Mouse (Mus musculus) ES-E14 (cell line): ENCODE measurements around the gene Ifna11.

ENCODE experiments used
- CHD2 ChIP-seq: IDR thresholded peaks from 2 replicates; pipeline ENCODE4 v1.6.1; 2014; ENCODE audit warnings: mild to moderate bottlenecking, low read depth, low read length, inconsistent platforms
- MAFK ChIP-seq: IDR thresholded peaks from 2 replicates; pipeline ENCODE4 v1.6.1; 2014; ENCODE audit warnings: mild to moderate bottlenecking, low read depth, low read length, inconsistent platforms; ENCODE audit not compliant: insufficient read depth
- ZC3H11A ChIP-seq: IDR thresholded peaks from 2 replicates; pipeline ENCODE4 v1.6.1; 2012; ENCODE audit warnings: low read depth, mild to moderate bottlenecking, inconsistent platforms, low read length, borderline replicate concordance
- ZNF384 ChIP-seq: IDR thresholded peaks from 2 replicates; pipeline ENCODE4 v1.6.1; 2012; ENCODE audit warnings: low read depth, low read length, inconsistent platforms

DNA sequence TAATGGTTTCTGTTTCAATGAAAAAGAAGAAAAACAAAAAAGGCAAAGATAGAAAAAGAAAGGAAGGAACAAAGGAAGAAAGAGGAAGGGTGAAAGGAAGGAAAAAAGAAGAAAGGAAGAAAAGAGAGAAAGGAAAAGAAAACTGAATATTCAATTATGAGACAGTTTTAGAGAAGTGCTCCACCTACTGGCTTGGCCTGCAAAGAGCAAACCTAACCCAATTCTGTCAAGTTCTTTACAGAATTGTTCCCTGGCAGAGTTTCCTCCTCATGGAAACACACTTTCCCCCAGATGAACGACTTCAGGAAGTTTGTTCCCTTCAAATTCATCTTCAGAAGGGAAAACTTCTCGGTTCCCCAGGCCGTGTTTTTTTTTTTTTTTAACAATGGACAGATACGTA is 3.2 kb downstream of the Ifna11 start:
- TF ChIP-seq ZNF384 (no peak), MAFK (no peak), CHD2 (no peak), ZC3H11A (no peak)
